Mouse (Mus musculus) liver, embryonic 11.5 days (tissue): Measurements from ENCODE around the gene Scamp1. TPM values are rescaled to one million over a fixed set of nuclear protein-coding genes. Genes with fewer than 3 reads are reported as not detected.

ENCODE experiments used
- ATAC-seq: fragments of 200-750 bp; cut with Nextera tagmentation; replicated peaks from 2 replicates; pipeline ENCODE4 v1.8.0; 2017; ENCODE audit warnings: moderate number of reproducible peaks, mild to moderate bottlenecking, moderate TSS enrichment, moderate library complexity; ENCODE audit not compliant: low FRiP score
- DNase-seq: peaks from one replicate; pipeline ENCODE4 v3.0.0-alpha.2; 2017; ENCODE audit warnings: low spot score
- H3K27ac ChIP-seq: fragments of 300-500 bp; sonication (generic); 2 replicates; pipeline ENCODE4 v1.5.1; 2014; ENCODE audit warnings: mild to moderate bottlenecking, low read depth, low read length, control low read depth
- H3K27me3 ChIP-seq: fragments of 300-500 bp; sonication (generic); replicated peaks from 2 replicates; pipeline ENCODE4 v1.6.1; 2014; ENCODE audit warnings: low read length, mixed read lengths; ENCODE audit not compliant: control insufficient read depth, insufficient read depth
- H3K36me3 ChIP-seq: fragments of 300-500 bp; sonication (generic); 2 replicates; pipeline ENCODE4 v1.6.1; 2014; ENCODE audit warnings: mild to moderate bottlenecking, low read length, moderate library complexity, mixed read lengths; ENCODE audit not compliant: control insufficient read depth, insufficient read depth
- H3K4me1 ChIP-seq: fragments of 300-500 bp; sonication (generic); replicated peaks from 2 replicates; pipeline ENCODE4 v1.6.1; 2014; ENCODE audit warnings: low read length, mixed read lengths; ENCODE audit not compliant: control insufficient read depth, insufficient read depth
- H3K4me2 ChIP-seq: fragments of 300-500 bp; sonication (generic); 2 replicates; pipeline ENCODE4 v1.6.1; 2014; ENCODE audit warnings: mild to moderate bottlenecking, control low read depth, moderate library complexity
- H3K4me3 ChIP-seq: fragments of 300-500 bp; sonication (generic); 2 replicates; pipeline ENCODE4 v1.5.1; 2014; ENCODE audit warnings: low read depth, low read length, control low read depth
- H3K9ac ChIP-seq: fragments of 300-500 bp; sonication (generic); 2 replicates; pipeline ENCODE4 v1.6.1; 2014; ENCODE audit warnings: low read depth, low read length, control low read depth
- H3K9me3 ChIP-seq: fragments of 300-500 bp; sonication (generic); 2 replicates; pipeline ENCODE4 v1.6.1; 2016; ENCODE audit warnings: low read length, inconsistent platforms, mixed read lengths; ENCODE audit not compliant: control insufficient read depth
- WGBS: fragments of 180-500 bp; shearing (Covaris S2); extraction: QIAGEN DNeasy Blood & Tissue Kit; methylation state at CpG from one replicate; pipeline ENCODE4 v1.1.7; 2014; 5-methylcytosine and 5-hydroxymethylcytosine counted together
- polyA plus RNA-seq: library from polyadenylated mRNA; unstranded; fragments of >200 nt; fragmentation: Nextera tagmentation; extraction: Ambion mirVana; gene quantifications from 2 replicates; pipeline ENCODE4 v1.2.1, GENCODE M21; 2014

Gene Scamp1
- polyA plus RNA-seq, 1 experiment from 2014 or later, result 16.7 TPM

- Histone ChIP-seq H3K9me3 (no peaks in the 10 kb centered on the region), H3K27ac (no peak overlapping the region; the same call in 1 of the 2 replicates), H3K4me3 (no peak overlapping the region), H3K27me3 (no peaks in the 10 kb centered on the region), H3K9ac (no peak overlapping the region), H3K4me2 (no peak overlapping the region), H3K36me3 (no peaks in the 10 kb centered on the region), H3K4me1 (0 out of 2 replicates have a peak, but pooled peaks cover 4% of the 10 kb centered on the region)
- ATAC-seq (no peak; the same call in 1 of the 2 replicates), DNase-seq (no peak)
- 39% methylated on average over 6 of the region's 6 CpGs for WGBS
Observed at GRCm38 (mm10) chr13:94158864-94159477, 126.7 kb downstream of the Scamp1 start.

- Histone ChIP-seq H3K9me3 (no peaks in the 10 kb centered on the region), H3K27me3 (no peaks in the 10 kb centered on the region), H3K4me2 (no peak overlapping the region), H3K4me1 (0 out of 2 replicates have a peak, but pooled peaks cover 4% of the 10 kb centered on the region), H3K4me3 (no peak overlapping the region), H3K9ac (no peak overlapping the region), H3K27ac (no peak overlapping the region), H3K36me3 (no peaks in the 10 kb centered on the region)
- DNase-seq, result no peak
- WGBS, result 54% methylated on average over 9 of the region's 9 CpGs
- no peak for ATAC-seq
Observed at GRCm38 (mm10) chr13:94155657-94156429, 129.8 kb downstream of the Scamp1 start.

- Histone ChIP-seq H3K27ac (no peak overlapping the region), H3K27me3 (no peaks in the 10 kb centered on the region), H3K9me3 (no peaks in the 10 kb centered on the region), H3K36me3 (no peaks in the 10 kb centered on the region), H3K4me2 (no peak overlapping the region), H3K4me1 (0 out of 2 replicates have a peak, but pooled peaks cover 1% of the 10 kb centered on the region), H3K4me3 (no peak overlapping the region), H3K9ac (no peak overlapping the region)
- ATAC-seq, result no peak
- no peak for DNase-seq
- 79% methylated on average over 15 of the region's 15 CpGs for WGBS
Observed at GRCm38 (mm10) chr13:94154512-94155296, 131.0 kb downstream of the Scamp1 start.

DNA sequence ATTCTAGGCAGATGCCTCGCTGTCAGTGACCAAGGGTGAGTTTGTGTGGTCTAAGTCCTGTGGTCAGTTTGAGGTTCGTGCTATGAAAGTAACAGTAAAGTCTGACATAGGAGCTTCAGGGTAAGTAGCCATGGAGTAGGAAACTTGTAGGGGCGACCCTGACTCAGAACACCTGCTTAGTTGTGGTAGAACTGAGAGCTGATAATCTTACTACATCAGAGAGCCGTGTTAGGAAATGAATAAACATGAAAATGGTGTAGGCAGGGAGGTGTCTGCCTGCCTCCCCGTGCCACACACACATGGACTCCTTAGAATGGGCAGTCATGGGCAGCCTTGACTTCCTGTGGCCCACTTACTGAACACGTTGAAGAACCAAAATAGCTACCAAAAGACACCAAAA lies 132.0 kb downstream of the Scamp1 start:
- H3K36me3 ChIP-seq, result no peaks in the 10 kb centered on the region
- no peak overlapping the region for H3K4me2 ChIP-seq
- 74% methylated on average over 6 of the region's 6 CpGs for WGBS
- no peaks in the 10 kb centered on the region for H3K4me1 ChIP-seq
- no peak for ATAC-seq
- no peak for DNase-seq
- no peaks in the 10 kb centered on the region for H3K9me3 ChIP-seq
- H3K9ac ChIP-seq, result no peak overlapping the region
- no peaks in the 10 kb centered on the region for H3K27me3 ChIP-seq
- no peak overlapping the region for H3K4me3 ChIP-seq
- H3K27ac ChIP-seq, result no peak overlapping the region

- Histone ChIP-seq H3K36me3 (no peaks in the 10 kb centered on the region), H3K4me2 (no peak overlapping the region), H3K4me1 (no peaks in the 10 kb centered on the region), H3K27ac (no peak overlapping the region), H3K9ac (no peak overlapping the region), H3K27me3 (no peaks in the 10 kb centered on the region), H3K4me3 (no peak overlapping the region), H3K9me3 (no peaks in the 10 kb centered on the region)
- no peak for DNase-seq
- no peak for ATAC-seq
- WGBS, result 92% methylated on average over 10 of the region's 10 CpGs
Observed at GRCm38 (mm10) chr13:94152836-94153235, 132.8 kb downstream of the Scamp1 start.

Other genes starting within 250 kb of the Scamp1 start
- gene Lhfpl2, start 228.1 kb downstream of the Scamp1 start, polyA plus RNA-seq, result 18.0 and 20.7 TPM in 2 replicates
- gene Ap3b1, start 73.1 kb upstream of the Scamp1 start, polyA plus RNA-seq, result 41.3 and 41.4 TPM in 2 replicates